Comparison of ENCODE assay signal across 8 mouse cellular contexts in genomic region chr3:89962059-89962750, GRCm38 (mm10). TPM values are rescaled to one million over a fixed set of nuclear protein-coding genes. Genes with fewer than 3 reads are reported as not detected.
DNase-seq lines count a peak whose midpoint lies in the region; ATAC-seq lines count a peak whose summit lies in the region.

No protein-coding gene starts in this region.

- peak; percentile 43 for DNase-seq in adrenal gland, adult 2 months
- no peak for DNase-seq in adrenal gland, postnatal 4 days (ENCODE audit: low spot score in 2 of 2)
- DNase-seq in 3T3-L1 (ENCODE audit: low read depth, low spot score) = peak; percentile 77
- DNase-seq in limb, embryonic 11.5 days (ENCODE audit: low spot score) = peak; percentile 43

- H3K4me2 ChIP-seq in embryonic facial prominence, embryonic 12.5 days (replicated peaks) = peak overlapping the region; percentile 77
- H3K4me2 ChIP-seq in heart, embryonic 13.5 days = peak overlapping the region; percentile 99
- peak overlapping the region; percentile 97 for H3K4me2 ChIP-seq in limb, embryonic 11.5 days (ENCODE audit: low read depth, severe bottlenecking)
- H3K4me2 ChIP-seq in midbrain, embryonic 15.5 days = peak overlapping the region; percentile 87

- H3K4me1 ChIP-seq in embryonic facial prominence, embryonic 12.5 days = peaks cover 37% of the 10 kb centered on the region
- peaks cover 50% of the 10 kb centered on the region for H3K4me1 ChIP-seq in heart, embryonic 13.5 days
- peaks cover 30% of the 10 kb centered on the region for H3K4me1 ChIP-seq in limb, embryonic 11.5 days (ENCODE audit: control insufficient read depth, insufficient read depth, low read length)
- peaks cover 55% of the 10 kb centered on the region for H3K4me1 ChIP-seq in midbrain, embryonic 15.5 days

- H3K36me3 ChIP-seq in embryonic facial prominence, embryonic 12.5 days = peaks cover 24% of the 10 kb centered on the region
- H3K36me3 ChIP-seq in heart, embryonic 13.5 days = peaks cover 28% of the 10 kb centered on the region
- peaks cover 5% of the 10 kb centered on the region; the same call in 1 of the 2 replicates for H3K36me3 ChIP-seq in limb, embryonic 11.5 days (ENCODE audit: control insufficient read depth, insufficient read depth, low read length)
- peaks cover 8% of the 10 kb centered on the region; the same call in 1 of the 2 replicates for H3K36me3 ChIP-seq in midbrain, embryonic 15.5 days (replicated peaks)

- H3K9me3 ChIP-seq in embryonic facial prominence, embryonic 12.5 days = no peaks in the 10 kb centered on the region
- H3K9me3 ChIP-seq in heart, embryonic 13.5 days = no peaks in the 10 kb centered on the region
- H3K9me3 ChIP-seq in limb, embryonic 11.5 days (ENCODE audit: control insufficient read depth, low read length) = no peaks in the 10 kb centered on the region
- no peaks in the 10 kb centered on the region for H3K9me3 ChIP-seq in midbrain, embryonic 15.5 days

- peak overlapping the region; percentile 93 for H3K9ac ChIP-seq in embryonic facial prominence, embryonic 12.5 days
- peak overlapping the region; percentile 99 for H3K9ac ChIP-seq in heart, embryonic 13.5 days
- peak overlapping the region; percentile 85 for H3K9ac ChIP-seq in limb, embryonic 11.5 days (ENCODE audit: low read length)
- H3K9ac ChIP-seq in midbrain, embryonic 15.5 days = peak overlapping the region; percentile 94

- peak overlapping the region; percentile 95 for H3K27ac ChIP-seq in embryonic facial prominence, embryonic 12.5 days
- peak overlapping the region; percentile 100 for H3K27ac ChIP-seq in heart, embryonic 13.5 days (replicated peaks)
- H3K27ac ChIP-seq in limb, embryonic 11.5 days (replicated peaks; ENCODE audit: low read depth, low read length) = peak overlapping the region; percentile 72
- peak overlapping the region; percentile 93 for H3K27ac ChIP-seq in midbrain, embryonic 15.5 days

- H3K27me3 ChIP-seq in embryonic facial prominence, embryonic 12.5 days = no peaks in the 10 kb centered on the region
- H3K27me3 ChIP-seq in heart, embryonic 13.5 days (replicated peaks) = no peaks in the 10 kb centered on the region
- H3K27me3 ChIP-seq in limb, embryonic 11.5 days (ENCODE audit: control insufficient read depth, insufficient read depth, low read length) = no peaks in the 10 kb centered on the region
- H3K27me3 ChIP-seq in midbrain, embryonic 15.5 days (replicated peaks) = no peaks in the 10 kb centered on the region

- peak overlapping the region; percentile 96 for H3K4me3 ChIP-seq in embryonic facial prominence, embryonic 12.5 days
- peak overlapping the region; percentile 96 for H3K4me3 ChIP-seq in heart, embryonic 13.5 days
- peak overlapping the region; percentile 85 for H3K4me3 ChIP-seq in limb, embryonic 11.5 days (ENCODE audit: low read depth, low read length)
- H3K4me3 ChIP-seq in midbrain, embryonic 15.5 days = peak overlapping the region; percentile 86

- ATAC-seq in embryonic facial prominence, embryonic 12.5 days (ENCODE audit: insufficient number of reproducible peaks, insufficient read depth, low FRiP score, low TSS enrichment) = no peak
- ATAC-seq in heart, embryonic 13.5 days (ENCODE audit: extremely low read depth, insufficient number of reproducible peaks, low FRiP score, low TSS enrichment) = no peak
- no peak for ATAC-seq in limb, embryonic 11.5 days (ENCODE audit: insufficient number of reproducible peaks, low FRiP score, low TSS enrichment, low read depth)
- no peak for ATAC-seq in midbrain, embryonic 15.5 days (replicated peaks)
- ATAC-seq in megakaryocyte progenitor cell, adult 5-6 weeks (replicated peaks; ENCODE audit: poor library complexity) = no peak

- 4% methylated on average over 14 of the region's 14 CpGs for WGBS in embryonic facial prominence, embryonic 12.5 days
- 2% methylated on average over 14 of the region's 14 CpGs for WGBS in heart, embryonic 13.5 days
- WGBS in limb, embryonic 11.5 days = 4% methylated on average over 14 of the region's 14 CpGs
- WGBS in midbrain, embryonic 15.5 days = 7% methylated on average over 14 of the region's 14 CpGs

RNA-seq across cellular contexts. Expression of gene Atp8b2, which starts 1.1 kb away (rescaled TPM):
- 10 to 100 TPM; 31.9 to 40.1 TPM for total RNA-seq in adrenal gland, adult 2 months (2021)
- polyA plus RNA-seq in adrenal gland, adult 2 months (2012; rRNA removed) = 32.5 and 51.2 TPM in 2 replicates
- 10 to 100 TPM; 79.0 to 80.9 TPM for total RNA-seq in adrenal gland, postnatal 4 days (2021)
- polyA plus RNA-seq in embryonic facial prominence, embryonic 12.5 days (2016; fragmentation: Nextera tagmentation; extraction: Ambion mirVana) = 19.1 and 22.9 TPM in 2 replicates
- polyA plus RNA-seq in heart, embryonic 13.5 days (2015; fragmentation: Nextera tagmentation; extraction: Ambion mirVana) = 9.9 and 10.3 TPM in 2 replicates
- 12.8 and 14.9 TPM in 2 replicates for polyA plus RNA-seq in limb, embryonic 11.5 days (2014; fragmentation: Nextera tagmentation; extraction: Ambion mirVana)
- 12.8 and 13.6 TPM in 2 replicates for polyA plus RNA-seq in midbrain, embryonic 15.5 days (2015; fragmentation: Nextera tagmentation; extraction: Ambion mirVana)
- 7.3 and 8.6 TPM in 2 replicates for total RNA-seq in megakaryocyte progenitor cell, adult 5-6 weeks (2015)
- 25.7 and 28.5 TPM in 2 replicates for total RNA-seq in megakaryocyte progenitor cell, adult 5-6 weeks (2017)

RNA-seq across cellular contexts. Expression of gene Hax1, which starts 36.4 kb away (rescaled TPM):
- 100 to 1,000 TPM; 160 to 164 TPM for total RNA-seq in adrenal gland, adult 2 months (2021)
- polyA plus RNA-seq in adrenal gland, adult 2 months (2012; rRNA removed) = 42.8 and 63.1 TPM in 2 replicates
- total RNA-seq in adrenal gland, postnatal 4 days (2021) = 100 to 1,000 TPM in 1 of 2 experiments, 10 to 100 TPM in 1; 91.3 to 102 TPM
- 172 and 173 TPM in 2 replicates for polyA plus RNA-seq in embryonic facial prominence, embryonic 12.5 days (2016; fragmentation: Nextera tagmentation; extraction: Ambion mirVana)
- 79.3 and 97.1 TPM in 2 replicates for polyA plus RNA-seq in heart, embryonic 13.5 days (2015; fragmentation: Nextera tagmentation; extraction: Ambion mirVana)
- 241 and 262 TPM in 2 replicates for polyA plus RNA-seq in limb, embryonic 11.5 days (2014; fragmentation: Nextera tagmentation; extraction: Ambion mirVana)
- polyA plus RNA-seq in midbrain, embryonic 15.5 days (2015; fragmentation: Nextera tagmentation; extraction: Ambion mirVana) = 106 and 121 TPM in 2 replicates
- 145 and 177 TPM in 2 replicates for total RNA-seq in megakaryocyte progenitor cell, adult 5-6 weeks (2015)
- 81.7 and 92.1 TPM in 2 replicates for total RNA-seq in megakaryocyte progenitor cell, adult 5-6 weeks (2017)

RNA-seq across cellular contexts. Expression of gene Il6ra, which starts 49.2 kb away (rescaled TPM):
- total RNA-seq in adrenal gland, adult 2 months (2021) = 10 to 100 TPM in 1 of 2 experiments, 1 to 10 TPM in 1; 7.9 to 11.5 TPM
- 5.2 and 5.3 TPM in 2 replicates for polyA plus RNA-seq in adrenal gland, adult 2 months (2012; rRNA removed)
- total RNA-seq in adrenal gland, postnatal 4 days (2021) = 1 to 10 TPM; 3.7 to 6.4 TPM
- 0.60 and 0.79 TPM in 2 replicates for polyA plus RNA-seq in embryonic facial prominence, embryonic 12.5 days (2016; fragmentation: Nextera tagmentation; extraction: Ambion mirVana)
- polyA plus RNA-seq in heart, embryonic 13.5 days (2015; fragmentation: Nextera tagmentation; extraction: Ambion mirVana) = 0.74 and 0.75 TPM in 2 replicates
- 0.13 and 0.40 TPM in 2 replicates for polyA plus RNA-seq in limb, embryonic 11.5 days (2014; fragmentation: Nextera tagmentation; extraction: Ambion mirVana)
- polyA plus RNA-seq in midbrain, embryonic 15.5 days (2015; fragmentation: Nextera tagmentation; extraction: Ambion mirVana) = 1.1 and 1.2 TPM in 2 replicates
- total RNA-seq in megakaryocyte progenitor cell, adult 5-6 weeks (2015) = 39.5 and 43.6 TPM in 2 replicates
- 12.5 and 15.5 TPM in 2 replicates for total RNA-seq in megakaryocyte progenitor cell, adult 5-6 weeks (2017)

Comparison
In these comparisons a context has a peak if more than half of its experiments do, and no peak if none do; other contexts are left out.
1. DNase-seq: peak in adrenal gland, adult 2 months (single experiment), 3T3-L1 (single experiment) and limb, embryonic 11.5 days (single experiment); none in adrenal gland, postnatal 4 days (0 of 2).
2. Peak in every context shown above with its lines, with median percentiles within 50 percentile points of each other: H3K27ac ChIP-seq, H3K4me2 ChIP-seq, H3K4me3 ChIP-seq and H3K9ac ChIP-seq.